Mouse (Mus musculus) ES-E14 (cell line): ENCODE results near the gene Plet1.

Experiments
- HCFC1 ChIP-seq: IDR thresholded peaks from 2 replicates; pipeline ENCODE4 v1.6.1; 2012; ENCODE audit warnings: low read length, inconsistent platforms, borderline replicate concordance; ENCODE audit not compliant: insufficient read depth
- ZNF384 ChIP-seq: IDR thresholded peaks from 2 replicates; pipeline ENCODE4 v1.6.1; 2012; ENCODE audit warnings: low read depth, low read length, inconsistent platforms

DNA sequence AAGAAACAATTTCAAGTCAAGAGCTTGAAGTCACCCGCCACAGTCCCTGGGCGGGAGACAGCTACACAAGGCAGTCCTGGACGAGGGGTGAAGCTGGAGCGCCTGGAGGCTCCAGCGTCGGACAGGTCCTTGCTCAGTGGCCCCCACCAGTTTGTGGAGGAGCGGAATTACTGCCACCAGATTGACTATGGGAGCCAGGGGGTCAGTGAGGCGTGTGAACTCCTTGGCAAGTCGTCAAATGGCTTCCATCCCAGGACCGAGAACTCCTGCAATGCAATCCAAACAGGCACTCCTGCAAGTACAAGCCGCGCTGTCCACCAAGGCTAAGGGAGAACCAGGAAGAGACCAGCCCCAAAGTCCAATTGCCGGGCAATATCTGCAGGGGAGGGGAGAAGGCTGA lies 45.3 kb upstream of the Plet1 start:
- no peak for TF ChIP-seq ZNF384
- TF ChIP-seq HCFC1: no peak
